Mouse (Mus musculus) ES-Bruce4 (cell line): ENCODE measurements at regions not wholly inside any gene's neighbourhood (a gene's known extent, or its start where the extent isn't known, plus 50 kb on each side); places are given as distances from the start of the nearest gene placed in this dataset.

ENCODE experiments used
- EP300 ChIP-seq: IDR thresholded peaks from 2 replicates; pipeline ENCODE4 v1.6.1; 2011; ENCODE audit warnings: low read depth, low read length; ENCODE audit not compliant: insufficient read depth
- POLR2A ChIP-seq: IDR thresholded peaks from one replicate; pipeline ENCODE4 v1.8.1; 2011; ENCODE audit warnings: low read length; ENCODE audit not compliant: insufficient read depth

- TF ChIP-seq POLR2A (no peak), EP300 (no peak)
Observed at GRCm38 (mm10) chr14:46175291-46176216, 203.7 kb upstream of the Gm15217 start.
